Mouse (Mus musculus) spleen, postnatal 4 days (tissue): ENCODE measurements around the gene Gsta1.
A peak's percentile ranks its signal among the peaks of the same experiment; 100 is the strongest.
"Not testable (repeated sequence)": the region's sequence is repeated elsewhere in the genome, so short reads cannot be mapped to it uniquely, and the experiment has no call there.

Source experiments
- DNase-seq, 2 experiments: peaks; one replicate each; pipeline ENCODE4 v3.0.0; 2022; ENCODE audit warnings: low spot score in 2 of 2

Gsta1 gene

GRCm38 (mm10) chr9:78233121-78233695, 2.8 kb downstream of the Gsta1 start:
- DNase-seq, result not testable (repeated sequence)

GRCm38 (mm10) chr9:78255683-78256470, 25.4 kb downstream of the Gsta1 start:
- DNase-seq, result not testable (repeated sequence)

GRCm38 (mm10) chr9:78256914-78257313, 26.5 kb downstream of the Gsta1 start, which contains the start of gene Gm3776:
Gene Gm3776 (plus strand): TSS chr9:78257129.
- not testable (repeated sequence) for DNase-seq

DNA sequence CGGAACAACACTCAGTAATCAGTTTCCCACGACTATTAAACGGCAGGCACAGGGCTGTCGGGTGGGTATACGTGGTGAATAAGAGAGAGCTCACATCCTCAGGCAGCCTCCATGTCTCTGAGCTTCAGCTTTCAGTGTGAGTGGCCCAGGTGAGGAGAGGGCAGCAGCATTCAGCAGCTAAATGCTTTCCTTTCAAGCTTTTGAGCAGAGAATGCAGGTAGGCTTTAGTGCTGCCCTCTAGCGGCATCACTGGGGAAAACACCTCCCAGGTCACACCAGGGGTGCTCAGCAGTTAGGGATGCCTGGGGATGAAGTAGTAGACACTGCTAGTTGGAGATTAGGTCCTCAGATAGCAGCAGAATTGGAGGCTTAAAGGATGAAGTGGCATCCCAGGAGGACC, 29.2 kb downstream of the Gsta1 start:
- peak; percentile 27 to 73 for DNase-seq

DNA sequence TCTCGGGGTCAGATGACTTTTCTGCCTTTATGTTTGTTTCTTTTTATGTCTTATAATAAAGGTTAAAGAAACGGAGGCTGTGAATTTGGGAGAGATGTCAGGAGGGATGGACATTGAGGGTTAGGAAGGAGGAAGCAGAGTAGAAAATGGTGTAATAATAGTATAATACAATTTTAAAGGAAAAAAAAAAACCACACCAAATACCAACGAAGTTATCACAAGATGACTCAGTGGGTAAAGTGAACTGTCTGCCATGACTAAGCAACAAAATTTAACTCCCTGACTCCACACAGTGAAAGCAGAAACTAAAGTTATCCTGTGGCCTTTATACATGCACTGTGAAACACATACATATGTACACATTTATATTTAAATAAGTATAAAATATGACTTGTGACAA, 40.5 kb downstream of the Gsta1 start:
- DNase-seq, result not testable (repeated sequence)

DNA sequence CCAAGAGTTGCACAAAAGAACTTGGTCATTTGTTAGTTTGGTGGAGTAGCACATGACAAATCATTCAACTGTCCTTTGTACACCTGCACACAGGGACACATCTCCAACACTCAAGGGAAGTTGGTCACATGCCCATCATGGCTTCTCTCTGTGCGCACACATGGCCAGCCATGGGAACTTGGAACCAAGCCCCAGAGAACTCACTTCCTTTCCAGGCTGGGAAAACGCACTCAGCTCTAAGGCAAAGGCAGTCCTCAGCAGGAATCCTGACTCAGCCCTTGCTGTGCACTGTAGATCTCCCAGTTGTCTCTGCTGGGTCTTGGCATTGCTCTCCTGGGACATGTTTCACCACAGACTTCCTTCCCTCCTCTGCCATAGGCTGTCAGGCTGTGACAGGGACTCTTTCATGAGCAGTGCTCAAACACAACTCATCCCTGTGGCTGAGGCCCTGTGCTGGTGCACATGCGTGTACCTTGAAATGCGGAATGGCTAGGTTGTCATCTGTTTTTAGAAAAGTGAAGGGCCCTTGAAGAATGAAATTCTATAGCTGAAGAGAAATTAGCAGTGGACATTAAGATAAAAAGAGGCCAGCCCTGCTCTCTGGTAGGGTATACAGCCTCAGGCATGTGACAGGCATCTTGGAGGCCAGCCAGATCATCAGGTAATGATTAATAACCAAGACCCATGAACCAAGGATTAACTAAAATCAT, 51.7 kb downstream of the Gsta1 start:
- not testable (repeated sequence) for DNase-seq

GRCm38 (mm10) chr9:78289063-78289462, 58.6 kb downstream of the Gsta1 start:
- not testable (repeated sequence) for DNase-seq

GRCm38 (mm10) chr9:78289723-78290122, 59.3 kb downstream of the Gsta1 start, which contains the start of gene Gm10639:
Gene Gm10639 (plus strand): TSS chr9:78289923.
- not testable (repeated sequence) for DNase-seq
